Mouse (Mus musculus): Measurements from ENCODE around the gene Msl3. TPM values are rescaled to one million over a fixed set of nuclear protein-coding genes. Genes with fewer than 3 reads are reported as not detected.
"Not testable (repeated sequence)": the region's sequence is repeated elsewhere in the genome, so short reads cannot be mapped to it uniquely, and the experiment has no call there.

Gene Msl3
- polyA plus RNA-seq (2021): 68.3 TPM

DNA sequence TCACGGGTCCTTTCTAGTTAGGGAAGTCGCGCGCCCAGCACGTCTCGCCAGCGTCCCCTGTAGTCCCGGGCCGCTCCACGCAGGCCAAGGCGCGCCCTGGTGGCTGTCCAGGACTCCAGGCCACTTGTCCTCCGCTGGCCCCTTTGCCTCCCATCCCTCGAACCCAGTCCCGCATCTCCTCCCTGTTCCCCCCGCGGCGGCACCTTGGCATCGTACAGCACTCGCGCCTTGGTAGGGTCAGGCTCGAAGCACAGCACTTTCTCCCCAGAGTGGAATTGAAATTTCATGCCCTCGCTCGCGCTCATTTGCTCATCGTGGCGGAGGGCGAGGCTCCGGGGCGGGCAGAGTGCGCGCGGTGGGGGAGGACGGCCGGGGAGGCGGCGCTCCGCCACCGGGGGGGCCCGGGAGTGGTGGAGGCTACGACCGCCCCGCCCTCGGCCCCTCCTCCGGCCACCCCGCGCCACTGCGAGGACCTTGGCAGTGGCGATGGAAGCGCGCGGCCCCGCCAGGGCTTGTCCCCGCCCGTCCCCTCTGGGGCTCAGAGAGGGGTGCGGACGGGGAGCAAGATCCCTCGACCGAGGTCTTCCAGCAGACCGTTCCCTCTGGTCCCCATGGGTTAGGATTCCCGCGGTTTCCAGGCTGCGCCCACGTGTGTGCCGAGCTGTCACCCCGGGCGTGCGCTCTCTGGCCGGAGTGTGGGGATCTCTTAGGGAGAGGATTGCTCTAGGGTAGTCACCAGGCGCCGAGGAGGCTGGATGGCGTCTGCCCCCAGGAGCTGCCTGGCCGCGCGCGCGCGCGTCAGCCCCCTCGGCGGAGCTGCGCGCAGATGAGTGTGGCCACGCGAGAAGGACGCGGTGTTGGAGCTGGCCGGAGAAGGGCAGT, at the start of gene Msl3:
Gene Msl3, minus strand, starts transcription at position 374 of the 882 bp plus-strand sequence.
- DNase-seq (ENCODE audit: low read depth, low spot score) (no peak), ATAC-seq (peak; percentile 78)
- CTCF ChIA-PET: no interaction called here

DNA sequence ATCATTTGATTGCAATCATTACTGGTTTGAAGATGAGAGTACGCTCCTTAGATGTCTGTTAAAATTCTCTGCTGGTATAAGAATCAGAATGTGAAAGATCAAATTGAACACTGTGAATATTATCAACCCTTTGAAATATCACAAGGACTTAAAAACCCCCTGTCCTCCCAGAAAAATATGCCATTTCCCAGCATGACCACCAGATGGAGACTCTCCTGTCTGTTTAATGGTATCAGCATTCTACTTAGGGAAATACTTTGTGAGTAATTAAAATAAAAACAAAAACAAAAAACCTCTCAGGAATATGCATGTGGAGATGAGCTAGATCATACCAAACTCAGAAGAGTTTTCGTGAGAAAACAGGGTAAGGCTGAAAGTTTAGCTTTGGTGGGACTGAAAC, 44.3 kb upstream of the Msl3 start:
- no peak for ATAC-seq
- no peak for DNase-seq (ENCODE audit: low read depth, low spot score)
- ChIA-PET POLR2A (no interaction called here), CTCF (interaction anchor here (1.4 kb wide), 1 partner anchor 217 kb away, joined by 4 read pairs; no protein-coding TSS in a partner anchor)
- in situ Hi-C loops (cut with MboI; ENCODE audit: low pct_unique_long_range_greater_than_20kb): loop anchor here (10.0 to 25.0 kb wide), 2 partner anchors 227 to 369 kb away; no protein-coding TSS in a partner anchor
- peaks cover 18% of the 10 kb centered on the region for H3K27me3 ChIP-seq
- peak; percentile 41 for TF ChIP-seq CTCF (IDR thresholded peaks at IDR 0.05)

More for the DNA sequence above, at the start of gene Msl3:
- POLR2A ChIA-PET: no interaction called here
- H3K27me3 ChIP-seq: no peaks in the 10 kb centered on the region
- no peak for TF ChIP-seq CTCF (IDR thresholded peaks at IDR 0.05)
- in situ Hi-C loops (cut with MboI; ENCODE audit: low pct_unique_long_range_greater_than_20kb): loop anchor here (25.0 kb wide), 1 partner anchor 614 kb away; no protein-coding TSS in a partner anchor

DNA sequence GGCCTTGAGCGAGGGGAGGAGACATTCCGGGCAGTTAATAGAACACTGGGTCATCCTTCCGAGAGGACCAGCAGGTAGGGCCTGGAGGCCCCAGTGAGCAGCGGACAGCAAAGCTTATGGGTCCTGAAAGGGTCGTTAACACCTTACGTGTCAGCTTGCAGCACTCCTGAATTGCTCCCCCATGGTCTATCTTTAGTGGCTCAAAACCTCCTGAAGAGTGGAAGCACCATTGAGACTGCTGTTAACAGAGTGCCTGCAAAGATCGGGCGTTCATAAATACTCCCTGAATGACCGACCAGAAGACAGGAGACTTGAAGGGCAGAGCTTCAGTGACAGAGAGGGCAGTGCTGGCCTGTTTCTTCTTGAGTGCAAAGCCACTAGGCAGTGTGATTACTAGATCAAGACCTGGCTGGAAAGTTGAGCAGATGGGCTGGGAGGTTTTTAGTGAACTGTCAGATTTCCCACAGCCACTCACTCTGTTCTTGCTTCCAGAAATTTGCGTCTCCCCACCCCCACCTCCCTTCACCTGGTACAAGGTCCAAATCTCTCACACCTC, 787 bp upstream of the Msl3 start:
- ATAC-seq (no peak), DNase-seq (ENCODE audit: low read depth, low spot score) (no peak)

GRCm38 (mm10) chrX:168672913-168673524, 679 bp downstream of the Msl3 start:
- in situ Hi-C loops (cut with MboI; ENCODE audit: low pct_unique_long_range_greater_than_20kb): loop anchor here (25.0 kb wide), 1 partner anchor 614 kb away; no protein-coding TSS in a partner anchor
- ATAC-seq: no peak
- no peak for TF ChIP-seq CTCF (IDR thresholded peaks at IDR 0.05)
- CTCF ChIA-PET: interaction anchor here (1.6 kb wide), 1 partner anchor 8 kb away, joined by 3 read pairs; no protein-coding TSS in a partner anchor
- no peaks in the 10 kb centered on the region for H3K27me3 ChIP-seq
- POLR2A ChIA-PET: no interaction called here
- no peak for DNase-seq (ENCODE audit: low read depth, low spot score)

More for the DNA sequence above, 787 bp upstream of the Msl3 start:
- in situ Hi-C loops (cut with MboI; ENCODE audit: low pct_unique_long_range_greater_than_20kb): loop anchor here (25.0 kb wide), 1 partner anchor 613 kb away; no protein-coding TSS in a partner anchor
- H3K27me3 ChIP-seq: no peaks in the 10 kb centered on the region
- CTCF ChIA-PET: no interaction called here
- POLR2A ChIA-PET: no interaction called here
- TF ChIP-seq CTCF (IDR thresholded peaks at IDR 0.05): no peak

- in situ Hi-C loops (cut with MboI; ENCODE audit: low pct_unique_long_range_greater_than_20kb): loop anchor here (25.0 kb wide), 1 partner anchor 615 kb away; no protein-coding TSS in a partner anchor
- POLR2A ChIA-PET: interaction anchor here (0.6 kb wide), 1 partner anchor 379 kb away, joined by 5 read pairs; no protein-coding TSS in a partner anchor
- ATAC-seq (peak; percentile 86), DNase-seq (ENCODE audit: low read depth, low spot score) (peak; percentile 58)
- no peaks in the 10 kb centered on the region for H3K27me3 ChIP-seq
- CTCF ChIA-PET: interaction anchor here (1.3 to 1.6 kb wide), 2 partner anchors 9 to 10 kb away, joined by 3 to 4 read pairs; no protein-coding TSS in a partner anchor
- no peak for TF ChIP-seq CTCF (IDR thresholded peaks at IDR 0.05)
Observed at GRCm38 (mm10) chrX:168672425-168672824, 1.3 kb downstream of the Msl3 start.

GRCm38 (mm10) chrX:168663982-168664689, 9.6 kb downstream of the Msl3 start:
- DNase-seq (ENCODE audit: low read depth, low spot score) (no peak), ATAC-seq (no peak)
- ChIA-PET POLR2A (no interaction called here), CTCF (no interaction called here)
- H3K27me3 ChIP-seq: no peaks in the 10 kb centered on the region
- TF ChIP-seq CTCF (IDR thresholded peaks at IDR 0.05): no peak
- in situ Hi-C loops (cut with MboI; ENCODE audit: low pct_unique_long_range_greater_than_20kb): loop anchor here (25.0 kb wide), 1 partner anchor 623 kb away; no protein-coding TSS in a partner anchor

DNA sequence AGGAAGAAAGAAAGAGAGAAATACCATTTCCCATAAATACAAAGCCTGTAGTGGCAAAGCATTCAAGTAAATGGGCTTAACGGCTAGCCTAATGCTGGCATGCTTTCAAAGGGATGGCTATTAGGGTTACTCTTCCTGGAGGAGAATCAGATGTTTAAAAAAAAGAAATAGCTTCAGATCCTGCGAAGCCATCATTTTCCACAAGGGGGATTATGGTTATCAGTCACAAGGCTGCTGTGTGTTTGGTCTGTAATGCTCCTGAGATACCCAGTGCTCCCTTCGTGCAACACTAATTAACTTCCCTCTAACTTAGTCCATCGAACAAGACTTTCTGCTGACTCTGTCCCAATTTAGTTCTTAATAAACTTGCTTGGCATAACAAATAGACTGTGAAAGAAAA, 13.5 kb downstream of the Msl3 start:
- peak; percentile 6 for TF ChIP-seq CTCF (IDR thresholded peaks at IDR 0.05)
- no peak for ATAC-seq
- CTCF ChIA-PET: interaction anchor here (0.8 to 0.9 kb wide), 2 partner anchors 9 to 16 kb away, joined by 4 read pairs; no protein-coding TSS in a partner anchor
- POLR2A ChIA-PET: no interaction called here
- no peaks in the 10 kb centered on the region for H3K27me3 ChIP-seq
- in situ Hi-C loops (cut with MboI; ENCODE audit: low pct_unique_long_range_greater_than_20kb): loop anchor here (25.0 kb wide), 1 partner anchor 627 kb away; no protein-coding TSS in a partner anchor
- no peak for DNase-seq (ENCODE audit: low read depth, low spot score)

DNA sequence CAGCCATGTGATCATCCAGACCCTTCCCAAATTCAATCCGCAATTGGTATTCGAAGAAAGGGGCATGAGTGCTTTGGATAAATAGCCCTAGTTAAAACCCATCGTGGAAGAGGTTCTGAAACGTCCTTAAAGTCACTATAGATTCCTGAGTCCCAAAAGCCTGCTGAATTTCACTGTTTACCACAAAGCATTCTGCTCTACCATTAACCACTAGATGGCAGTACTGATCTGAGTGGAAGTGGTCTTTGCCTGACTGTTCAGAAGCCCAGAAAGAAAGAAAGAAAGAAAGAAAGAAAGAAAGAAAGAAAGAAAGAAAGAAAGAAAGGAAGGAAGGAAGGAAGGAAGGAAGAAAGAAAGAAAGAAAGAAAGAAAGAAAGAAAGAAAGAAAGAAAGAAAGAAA, 13.9 kb downstream of the Msl3 start:
- H3K27me3 ChIP-seq; DNase-seq (ENCODE audit: low read depth, low spot score); POLR2A ChIA-PET: not testable (repeated sequence)
- CTCF ChIA-PET: interaction anchor here (0.6 to 1.6 kb wide), 4 partner anchors 9 to 11 kb away, joined by 3 to 6 read pairs (median 4); no protein-coding TSS in a partner anchor
- peak; percentile 78 for ATAC-seq
- peak; percentile 54 for TF ChIP-seq CTCF (IDR thresholded peaks at IDR 0.05)
- in situ Hi-C loops (cut with MboI; ENCODE audit: low pct_unique_long_range_greater_than_20kb): loop anchor here (10.0 to 25.0 kb wide), 2 partner anchors 285 to 627 kb away; no protein-coding TSS in a partner anchor

DNA sequence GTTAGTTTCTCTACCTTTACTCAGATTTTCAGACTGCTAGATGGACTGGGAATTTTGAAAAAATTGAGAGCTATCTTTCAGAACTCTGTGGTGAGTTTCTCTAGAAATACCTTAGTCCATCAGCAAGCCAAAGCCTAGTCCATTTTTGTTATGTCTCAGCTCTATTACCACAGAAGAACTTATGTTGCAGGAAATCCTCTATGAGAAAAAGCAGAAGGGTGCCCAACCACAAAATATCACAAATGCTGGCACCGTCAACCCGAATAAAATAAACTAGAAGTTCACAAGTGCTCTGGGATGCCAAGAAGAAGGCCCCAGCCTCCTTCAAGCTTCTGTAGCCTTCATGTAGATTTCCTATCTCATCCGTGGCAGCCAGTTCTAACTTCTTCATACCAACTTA, 14.4 kb downstream of the Msl3 start:
- ChIA-PET CTCF (interaction anchor here (0.6 to 1.6 kb wide), 6 partner anchors 9 to 276 kb away, joined by 3 to 6 read pairs (median 3); no protein-coding TSS in a partner anchor), POLR2A (no interaction called here)
- ATAC-seq: no peak
- no peak for TF ChIP-seq CTCF (IDR thresholded peaks at IDR 0.05)
- no peak for DNase-seq (ENCODE audit: low read depth, low spot score)
- no peaks in the 10 kb centered on the region for H3K27me3 ChIP-seq
- in situ Hi-C loops (cut with MboI; ENCODE audit: low pct_unique_long_range_greater_than_20kb): loop anchor here (10.0 to 25.0 kb wide), 2 partner anchors 286 to 628 kb away; no protein-coding TSS in a partner anchor
